Mouse (Mus musculus) T-cell, adult 2 months (primary cell): ENCODE results near the gene Lrrc49.
A peak's percentile ranks its signal among the peaks of the same experiment; 100 is the strongest.

Experiments used
- DNase-seq: peaks from one replicate; pipeline ENCODE4 v3.0.0; 2022; ENCODE audit warnings: low spot score

Gene Lrrc49

GRCm38 (mm10) chr9:60687891-60688324 lies at the start of gene Lrrc49:
TSS of gene Lrrc49 (minus strand) at chr9:60688158.
- DNase-seq: peak; percentile 55

- DNase-seq: no peak
Measured at GRCm38 (mm10) chr9:60734321-60734720, 46.4 kb upstream of the Lrrc49 start.

- DNase-seq: no peak
Measured at GRCm38 (mm10) chr9:60724968-60725367, 37.0 kb upstream of the Lrrc49 start.

DNA sequence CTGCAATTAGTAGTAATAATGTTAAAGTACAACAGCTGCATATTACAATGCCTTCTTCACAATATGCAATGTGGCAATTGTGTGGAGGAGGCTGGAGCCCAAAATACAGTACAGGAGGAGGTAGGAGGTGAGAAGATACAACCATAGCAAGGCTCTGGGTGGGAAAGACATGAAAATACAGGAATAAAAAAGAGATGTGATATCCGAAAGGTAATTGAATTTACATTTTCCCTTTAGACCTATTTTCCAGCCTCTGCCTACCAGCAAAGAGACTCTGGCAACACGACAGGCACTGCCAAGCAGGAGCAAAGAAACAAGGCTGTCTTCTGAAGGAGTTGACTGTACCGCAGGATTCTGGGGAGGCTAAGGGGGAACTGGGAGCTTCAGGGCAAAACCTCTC lies 31.7 kb upstream of the Lrrc49 start:
- DNase-seq: no peak

GRCm38 (mm10) chr9:60718284-60718683 lies 30.3 kb upstream of the Lrrc49 start:
- peak; percentile 5 for DNase-seq

GRCm38 (mm10) chr9:60715828-60716227 lies 27.9 kb upstream of the Lrrc49 start:
- no peak for DNase-seq

GRCm38 (mm10) chr9:60715271-60715670 lies 27.3 kb upstream of the Lrrc49 start:
- no peak for DNase-seq

GRCm38 (mm10) chr9:60714191-60714590 lies 26.2 kb upstream of the Lrrc49 start:
- no peak for DNase-seq

- DNase-seq: no peak
Measured at GRCm38 (mm10) chr9:60713616-60714015, 25.7 kb upstream of the Lrrc49 start.

DNA sequence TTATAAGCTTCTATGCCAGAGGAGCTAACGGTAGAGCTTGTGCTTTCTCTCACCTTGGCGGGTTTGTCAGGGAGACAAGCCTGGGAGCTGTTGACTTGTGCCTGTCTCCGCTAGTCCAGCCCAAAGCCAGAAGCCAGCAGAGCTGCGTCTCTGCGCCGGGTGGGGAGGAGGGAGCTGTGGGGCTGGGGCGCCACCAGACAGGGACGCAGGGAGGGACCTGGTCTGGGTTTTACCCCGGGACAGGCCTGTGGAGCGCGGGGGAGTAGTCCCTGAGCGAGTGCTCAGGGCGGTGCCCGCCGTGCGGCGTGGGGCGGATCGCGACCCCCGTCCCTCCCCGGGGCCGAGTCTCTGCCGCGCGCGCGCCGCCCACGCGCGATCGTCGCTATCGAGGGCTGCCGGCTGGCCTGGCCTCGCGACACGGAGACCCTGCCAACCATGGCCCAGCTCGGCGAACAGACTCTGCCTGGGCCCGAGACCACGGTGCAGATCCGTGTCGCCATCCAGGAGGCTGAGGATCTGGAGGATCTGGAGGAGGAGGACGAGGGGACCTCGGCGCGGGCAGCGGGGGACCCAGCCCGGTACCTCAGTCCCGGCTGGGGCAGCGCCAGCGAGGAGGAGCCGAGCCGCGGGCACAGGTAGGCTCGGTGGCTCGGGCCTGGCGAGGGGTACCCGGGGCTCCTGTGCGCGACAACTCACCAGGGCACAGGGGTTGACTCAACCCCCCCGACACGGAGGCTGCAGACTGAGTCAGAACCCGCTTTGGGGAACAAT lies 25.0 kb upstream of the Lrrc49 start, which contains the start of gene Larp6:
Gene Larp6 (plus strand): TSS at position 219 of the 771 bp plus-strand sequence.
- DNase-seq: no peak

- no peak for DNase-seq
Measured at GRCm38 (mm10) chr9:60712011-60712410, 24.1 kb upstream of the Lrrc49 start.

DNA sequence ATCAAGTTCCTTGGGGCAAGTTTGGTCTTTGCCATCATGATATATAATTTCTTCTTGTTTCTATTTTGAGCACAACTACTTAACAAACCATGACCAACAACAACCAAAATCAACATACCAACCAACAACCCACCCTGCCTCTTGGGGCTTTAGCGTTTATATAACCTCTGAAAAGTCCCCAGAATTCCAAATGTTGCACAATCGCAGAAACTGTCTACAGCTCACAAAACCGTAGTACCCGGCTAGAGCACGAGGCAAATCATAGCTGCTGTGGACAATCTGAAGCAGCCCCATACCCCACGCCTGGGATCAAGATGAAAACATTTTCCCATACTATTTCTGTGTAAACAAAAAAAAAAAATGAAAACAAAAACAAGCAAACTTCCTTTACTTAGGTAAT lies 21.8 kb upstream of the Lrrc49 start:
- DNase-seq: no peak

- DNase-seq: no peak
Measured at GRCm38 (mm10) chr9:60708606-60709005, 20.6 kb upstream of the Lrrc49 start.

DNA sequence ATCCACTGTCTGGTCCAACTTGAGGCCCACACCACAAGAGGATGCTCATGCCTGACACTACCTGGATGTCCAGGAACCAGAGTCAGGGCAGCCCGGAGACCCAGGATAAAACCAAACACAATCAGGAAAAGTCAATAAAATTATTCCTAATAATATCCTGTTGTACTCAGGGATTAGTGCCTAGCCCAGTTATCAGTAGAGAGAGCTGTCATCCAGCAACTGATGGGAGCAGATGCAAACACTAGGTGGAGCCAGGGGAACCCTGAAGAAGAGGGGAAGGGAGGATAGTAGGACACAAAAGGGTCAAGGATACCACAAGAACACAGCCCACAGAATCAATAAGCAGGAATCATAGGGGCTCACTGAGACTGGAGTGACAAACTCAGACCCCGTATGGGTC lies 19.6 kb upstream of the Lrrc49 start:
- no peak for DNase-seq

DNA sequence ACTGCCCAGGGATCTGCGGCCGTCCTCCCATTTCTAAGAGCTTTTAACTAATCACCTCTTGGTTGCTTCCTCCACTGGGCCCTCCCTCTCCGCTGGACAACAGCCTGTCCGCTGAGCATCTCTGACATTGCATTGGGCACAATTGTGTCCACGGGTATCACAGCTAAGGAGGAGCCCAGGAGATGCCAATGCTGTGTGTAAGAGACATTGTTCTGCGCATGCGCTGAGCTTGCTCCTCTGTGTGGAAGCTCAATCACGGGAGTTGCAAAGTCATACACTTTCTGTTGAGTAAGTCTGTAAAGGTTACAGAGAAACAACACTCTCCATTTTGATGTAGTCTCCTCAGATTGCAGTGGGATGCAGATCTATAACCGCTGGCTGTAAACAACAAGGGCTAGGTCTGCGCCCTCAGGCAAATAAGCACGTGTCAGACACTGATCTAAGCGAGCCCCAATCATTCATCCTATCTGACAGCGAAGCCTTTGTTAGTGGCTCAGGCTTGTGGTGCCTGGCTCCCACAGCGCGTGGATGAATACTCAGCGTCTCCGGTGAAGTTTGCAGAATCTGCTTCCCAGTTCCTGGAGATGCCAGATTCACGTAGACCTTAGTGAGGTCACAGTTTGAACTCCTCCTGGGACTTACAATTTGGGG lies 11.7 kb upstream of the Lrrc49 start:
- DNase-seq: no peak

DNA sequence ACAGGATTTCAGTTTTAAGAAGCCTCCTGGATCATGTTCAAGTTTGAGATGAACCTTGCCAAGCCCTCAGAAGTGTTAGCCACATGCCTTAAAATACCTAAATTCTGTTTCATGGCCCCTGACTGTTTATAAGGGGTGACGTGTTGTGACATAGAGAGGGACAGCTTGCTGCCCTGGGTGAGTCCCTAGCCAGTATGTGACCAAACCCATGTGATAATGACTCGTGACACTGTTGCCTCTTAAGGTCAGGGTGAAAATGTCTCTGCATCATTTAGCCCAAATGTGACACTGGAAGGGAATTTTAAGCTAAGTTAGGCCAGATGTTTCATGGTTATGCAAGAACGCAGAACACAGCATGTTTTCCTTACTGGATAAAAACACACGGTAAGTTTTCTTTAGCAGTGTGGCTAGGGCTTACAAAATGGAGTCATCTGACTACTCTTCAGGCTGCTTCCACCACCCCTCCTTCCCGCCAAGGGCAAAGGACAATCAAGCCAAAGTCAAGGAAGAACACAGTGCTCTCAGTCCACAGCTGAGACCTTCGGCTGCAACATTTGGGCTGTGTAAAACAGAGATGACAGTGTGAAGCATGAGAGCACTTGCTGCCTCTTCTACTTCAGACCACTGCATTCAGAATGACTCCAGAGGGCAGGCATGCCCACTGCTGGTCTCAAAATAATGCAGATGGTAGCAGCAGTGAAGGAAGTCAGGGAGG lies 8.5 kb upstream of the Lrrc49 start:
- DNase-seq: no peak

DNA sequence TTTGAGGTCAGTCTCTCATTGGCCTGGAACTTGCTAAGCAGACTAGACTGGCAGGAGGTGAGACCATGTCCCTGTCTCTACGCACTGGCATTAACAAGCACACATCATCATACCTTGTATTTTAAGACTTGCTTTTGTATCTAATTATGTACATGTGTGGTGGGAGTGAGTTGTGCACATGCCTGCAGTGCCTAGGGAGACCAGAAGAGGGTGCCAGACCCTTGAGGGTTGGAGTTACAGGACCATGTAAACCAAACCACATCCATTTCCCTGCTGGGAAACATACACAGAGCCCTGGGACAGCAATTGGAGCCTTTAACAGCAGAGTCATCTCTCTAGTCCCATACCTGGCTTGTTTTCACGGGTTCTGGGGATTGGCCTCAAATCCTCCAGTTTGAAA lies 6.0 kb upstream of the Lrrc49 start:
- DNase-seq: no peak

- no peak for DNase-seq
Measured at GRCm38 (mm10) chr9:60692624-60693023, 4.7 kb upstream of the Lrrc49 start.

DNA sequence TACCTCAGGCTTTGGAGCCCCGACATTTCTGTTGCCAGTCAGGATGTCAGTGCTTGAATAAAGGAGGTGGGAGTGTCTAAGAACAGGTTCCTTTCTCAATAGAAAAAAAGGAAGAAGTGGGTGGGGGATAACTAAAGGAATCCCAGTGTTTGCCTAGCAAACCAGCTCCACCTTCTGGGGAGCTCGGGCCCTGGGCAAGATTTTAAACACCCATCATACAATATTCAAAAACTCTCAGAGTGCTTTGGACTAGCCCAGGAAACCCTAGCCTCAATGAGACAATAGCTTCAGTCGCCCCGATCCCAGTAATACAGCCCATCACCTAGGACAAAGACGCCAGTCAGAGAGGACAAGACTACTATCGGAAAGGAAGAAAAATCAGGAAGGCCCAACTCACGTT lies 543 bp downstream of the Lrrc49 start:
- no peak for DNase-seq

DNA sequence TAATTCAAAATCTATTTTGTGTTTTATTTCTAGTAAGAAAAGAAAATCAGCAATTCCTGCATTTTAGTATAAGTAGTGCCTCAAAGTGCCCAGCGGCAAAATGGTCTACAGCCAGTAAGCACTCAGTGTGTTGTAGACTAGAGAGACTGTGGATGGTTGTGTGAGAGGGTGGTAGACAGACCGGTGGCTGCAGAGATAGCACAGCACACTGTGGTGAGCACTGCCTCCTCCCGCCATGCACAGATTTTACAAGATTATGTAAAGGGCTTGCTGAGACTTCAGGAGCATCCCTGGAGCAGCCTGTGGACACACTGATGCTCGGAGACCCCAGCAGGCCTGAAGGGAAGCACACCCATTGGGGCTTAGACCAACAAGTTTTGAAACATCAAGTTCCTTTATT lies 5.2 kb downstream of the Lrrc49 start:
- no peak for DNase-seq

DNA sequence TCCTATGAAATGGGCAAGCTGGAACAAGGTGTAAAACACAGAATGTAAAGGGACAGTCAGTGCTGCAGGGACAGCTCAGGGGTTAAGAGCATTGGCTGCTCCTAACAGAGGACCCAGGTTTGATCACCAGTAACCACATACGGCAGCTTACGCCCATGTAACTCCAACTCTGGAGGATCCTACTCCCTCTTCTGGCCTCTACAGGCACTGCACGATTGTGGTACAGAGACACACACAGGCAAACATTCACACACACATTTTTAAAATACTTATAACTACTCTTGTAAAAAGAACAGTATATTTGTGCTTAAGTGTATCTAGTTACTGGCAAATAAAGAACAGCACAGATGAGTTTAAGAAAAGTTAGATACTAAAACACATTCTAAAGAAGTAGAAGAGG lies 7.0 kb downstream of the Lrrc49 start:
- DNase-seq: no peak

DNA sequence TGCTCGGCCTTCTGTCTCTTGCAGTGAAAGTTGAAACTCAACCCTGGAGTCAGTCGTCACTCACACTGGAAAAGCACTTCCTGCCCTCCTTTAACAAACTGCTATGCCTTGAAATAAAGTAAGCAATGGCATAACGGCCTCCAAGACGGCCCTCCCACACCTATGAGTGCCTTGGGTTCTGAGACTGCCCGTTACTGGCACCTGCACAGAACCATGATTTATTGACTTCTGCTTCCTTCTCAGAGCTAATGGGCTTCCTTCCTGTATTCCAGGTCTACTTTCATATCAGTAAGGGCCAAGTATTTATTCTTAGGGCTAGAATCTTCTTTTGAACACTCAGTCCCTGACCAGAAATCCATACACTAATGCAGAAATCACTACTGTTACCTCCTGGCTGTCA lies 9.0 kb downstream of the Lrrc49 start:
- no peak for DNase-seq

DNA sequence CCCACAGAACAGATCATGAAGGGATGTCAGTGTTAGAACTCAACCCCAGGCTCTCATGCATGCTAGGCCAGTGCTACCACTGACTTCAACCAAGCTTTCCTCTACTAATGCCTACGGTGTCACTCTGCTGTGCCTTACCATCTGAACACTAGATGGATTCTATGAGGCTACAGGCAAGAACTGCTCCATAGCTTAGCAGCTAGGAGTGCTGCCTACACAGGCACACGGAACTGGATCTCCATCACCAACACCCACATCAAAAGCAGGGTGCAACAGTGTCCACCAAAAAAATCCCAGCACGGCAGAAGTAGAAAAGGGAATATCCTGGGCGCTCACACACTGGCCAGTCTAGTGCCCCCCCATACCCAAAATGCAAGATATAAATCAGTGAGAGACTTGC lies 11.5 kb downstream of the Lrrc49 start:
- no peak for DNase-seq
